Mouse (Mus musculus) thymus, adult 2 months (tissue): Measurements from ENCODE around the gene Clcnkb.

Experiments
- CTCF ChIP-seq: fragments of 200-500 bp; IDR thresholded peaks from 2 replicates; pipeline ENCODE4 v1.5.1; 2012; ENCODE audit warnings: mild to moderate bottlenecking, control low read depth, low read length, moderate library complexity, borderline replicate concordance; ENCODE audit not compliant: control insufficient read depth, poor library complexity, insufficient read depth; ENCODE audit errors: extremely low read depth
- POLR2A ChIP-seq: fragments of 200-500 bp; IDR thresholded peaks from 2 replicates; pipeline ENCODE4 v1.6.1; 2012; ENCODE audit warnings: mild to moderate bottlenecking, low read length, control low read depth, moderate library complexity; ENCODE audit not compliant: control insufficient read depth, poor library complexity, insufficient read depth; ENCODE audit errors: extremely low read depth

DNA sequence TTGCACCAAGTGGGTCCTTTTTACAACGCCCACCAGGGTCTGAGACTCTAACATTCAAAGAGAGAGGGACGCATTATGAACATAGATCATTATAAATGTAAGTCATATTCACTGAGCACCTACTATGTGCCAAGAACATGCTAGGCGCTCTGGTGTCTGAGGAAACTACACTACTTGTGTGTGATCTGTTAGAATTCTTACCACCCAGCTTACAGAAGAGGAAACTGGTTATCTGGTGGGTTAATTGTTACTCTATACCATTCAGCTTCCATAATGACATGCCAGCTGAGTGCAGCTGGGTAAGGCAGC, 10.5 kb downstream of the Clcnkb start:
- no peak for TF ChIP-seq POLR2A
- no peak for TF ChIP-seq CTCF
